Mouse (Mus musculus): Measurements from ENCODE around the gene Maats1. TPM values are rescaled to one million over a fixed set of nuclear protein-coding genes. Genes with fewer than 3 reads are reported as not detected.

Gene Maats1
- total RNA-seq, 1 experiment, result 1.8 TPM

DNA sequence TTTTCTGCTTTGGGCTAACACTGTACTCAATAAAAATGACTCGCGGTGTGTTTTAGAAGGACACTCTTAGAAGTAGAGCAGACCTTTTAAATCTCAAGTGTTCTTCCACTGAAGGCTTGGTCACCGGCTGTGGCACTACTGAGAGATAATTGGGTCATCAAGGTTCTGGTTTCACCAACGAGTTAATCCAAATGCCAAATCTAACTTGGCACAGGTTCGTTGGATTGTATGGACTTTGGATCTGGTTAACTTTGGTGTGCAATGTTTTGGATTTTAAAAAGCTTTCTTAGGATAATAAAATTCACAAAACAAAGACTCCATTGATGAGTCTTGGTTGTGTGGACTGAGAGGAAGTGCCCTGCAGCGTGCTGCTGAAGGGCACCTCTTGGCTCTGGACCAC is 43.5 kb downstream of the Maats1 start:
- in situ Hi-C loops (cut with MboI; ENCODE audit: low sequenced_read_pairs in 2 of 2, unreplicated experiment in 2 of 2), result no loop called here
- no peaks in the 10 kb centered on the region for H3K9me3 ChIP-seq (ENCODE audit: control insufficient read depth, insufficient read depth, low read depth, low read length)
- no peak overlapping the region for H3K9ac ChIP-seq (ENCODE audit: insufficient read depth, low read depth, low read length, poor library complexity, severe bottlenecking)
- no peak overlapping the region for H3K27ac ChIP-seq (ENCODE audit: insufficient read depth, low read depth, low read length, poor library complexity, severe bottlenecking)
- H3K36me3 ChIP-seq (ENCODE audit: control insufficient read depth, insufficient read depth, low read length, poor library complexity, severe bottlenecking), result no peaks in the 10 kb centered on the region
- TF ChIP-seq ZNF384 (IDR thresholded peaks at IDR 0.05; ENCODE audit: low read depth, low read length), result no peak
- no peak for TF ChIP-seq ZC3H11A (IDR thresholded peaks at IDR 0.05; ENCODE audit: borderline replicate concordance, low read depth, low read length)
- no peak for TF ChIP-seq CHD2 (IDR thresholded peaks at IDR 0.05; ENCODE audit: low read depth, low read length)
- TF ChIP-seq MAFK (IDR thresholded peaks at IDR 0.05; ENCODE audit: insufficient read depth, low read depth, low read length), result no peak
- TF ChIP-seq HCFC1 (IDR thresholded peaks at IDR 0.05; ENCODE audit: borderline replicate concordance, insufficient read depth, low read length), result no peak
- H3K4me1 ChIP-seq (ENCODE audit: control insufficient read depth in 2 of 2, insufficient read depth in 2 of 2, low read length in 2 of 2, poor library complexity in 1 of 2), result peaks cover 0 to 2% of the 10 kb centered on the region in 2 experiments; a peak in 1 of 4 replicates
- DNase-seq (ENCODE audit: low read depth, low spot score), result no peak
- H3K4me3 ChIP-seq (ENCODE audit: insufficient read depth in 1 of 2, low read depth in 1 of 2, low read length in 2 of 2, poor library complexity in 1 of 2, severe bottlenecking in 1 of 2), result no peak overlapping the region

DNA sequence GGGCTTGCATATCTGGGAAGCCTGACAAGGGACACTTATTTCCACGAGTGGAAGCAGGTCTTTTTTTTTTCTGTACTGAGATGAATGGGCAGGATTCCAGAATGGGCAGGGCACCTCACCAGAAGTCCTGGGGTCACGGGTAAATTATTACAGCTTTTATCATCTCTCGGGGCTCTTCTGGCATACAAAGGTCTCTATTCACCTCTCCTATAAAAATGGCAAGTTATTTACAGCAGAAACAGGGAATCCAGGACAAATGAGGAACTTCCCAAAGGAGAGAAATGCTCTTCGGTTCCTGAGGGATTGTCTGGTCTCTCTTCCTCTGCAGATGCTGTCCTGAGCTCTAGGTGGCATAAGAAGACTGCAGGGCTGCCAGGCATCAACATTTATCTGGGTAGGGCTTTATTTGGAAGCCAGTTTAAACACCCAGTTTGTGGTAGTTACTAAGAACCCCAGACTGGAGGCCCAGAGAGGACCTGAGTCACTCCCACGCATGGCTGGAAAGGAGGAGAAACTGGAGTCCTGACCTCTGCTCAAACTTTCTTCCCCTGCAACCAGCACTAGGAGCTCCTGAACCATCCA is 46.5 kb downstream of the Maats1 start:
- Histone ChIP-seq H3K9ac (ENCODE audit: insufficient read depth, low read depth, low read length, poor library complexity, severe bottlenecking) (no peak overlapping the region), H3K4me1 (ENCODE audit: control insufficient read depth in 2 of 2, insufficient read depth in 2 of 2, low read length in 2 of 2, poor library complexity in 1 of 2) (no peaks in the 10 kb centered on the region), H3K27ac (ENCODE audit: insufficient read depth, low read depth, low read length, poor library complexity, severe bottlenecking) (no peak overlapping the region), H3K9me3 (ENCODE audit: control insufficient read depth, insufficient read depth, low read depth, low read length) (no peaks in the 10 kb centered on the region), H3K4me3 (ENCODE audit: insufficient read depth in 1 of 2, low read depth in 1 of 2, low read length in 2 of 2, poor library complexity in 1 of 2, severe bottlenecking in 1 of 2) (no peak overlapping the region), H3K36me3 (ENCODE audit: control insufficient read depth, insufficient read depth, low read length, poor library complexity, severe bottlenecking) (no peaks in the 10 kb centered on the region)
- in situ Hi-C loops (cut with MboI; ENCODE audit: low sequenced_read_pairs in 2 of 2, unreplicated experiment in 2 of 2), result no loop called here
- TF ChIP-seq MAFK (IDR thresholded peaks at IDR 0.05; ENCODE audit: insufficient read depth, low read depth, low read length) (no peak), ZNF384 (IDR thresholded peaks at IDR 0.05; ENCODE audit: low read depth, low read length) (no peak), HCFC1 (IDR thresholded peaks at IDR 0.05; ENCODE audit: borderline replicate concordance, insufficient read depth, low read length) (no peak)
- DNase-seq (ENCODE audit: low read depth, low spot score), result no peak

DNA sequence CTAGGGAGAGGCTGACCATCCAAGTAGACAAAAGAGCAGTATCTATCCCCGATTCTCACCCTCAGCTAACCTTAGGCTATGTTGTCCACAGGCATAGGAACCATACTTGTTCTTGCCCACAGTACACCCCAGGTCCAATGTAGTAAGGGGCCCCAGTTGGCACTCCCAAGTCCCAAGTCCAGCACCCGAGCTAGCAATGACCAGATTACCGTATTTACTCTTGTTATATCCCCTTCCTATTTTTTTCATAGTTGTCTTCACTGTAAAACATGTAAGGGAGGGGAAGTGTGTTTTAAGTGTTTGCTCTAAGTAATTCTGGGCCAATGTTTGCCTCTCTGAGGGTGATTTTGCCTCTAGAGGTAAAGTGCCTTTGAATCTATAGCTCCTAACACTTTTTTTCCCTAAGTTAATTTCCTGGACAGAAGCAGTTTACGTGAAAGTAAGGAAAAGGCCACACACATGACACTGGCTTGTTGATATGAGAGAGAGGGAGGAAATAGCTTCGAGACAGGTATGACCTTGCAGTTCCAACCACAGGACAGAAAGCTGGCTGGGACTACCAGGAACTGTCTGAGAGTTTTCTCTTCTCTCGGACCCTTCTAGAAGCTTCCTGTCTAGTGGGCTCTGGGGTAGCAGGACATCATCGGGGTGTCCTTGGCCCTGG is 47.1 kb downstream of the Maats1 start, which contains the start of gene Nr1i2:
Gene Nr1i2 (minus strand): TSS at position 140 of the 664 bp plus-strand sequence.
- no peak within 1 kb of the TSS for H3K27ac ChIP-seq (ENCODE audit: insufficient read depth, low read depth, low read length, poor library complexity, severe bottlenecking)
- DNase-seq (ENCODE audit: low read depth, low spot score), result no peak
- in situ Hi-C loops (cut with MboI; ENCODE audit: low sequenced_read_pairs in 2 of 2, unreplicated experiment in 2 of 2), result no loop called here

DNA sequence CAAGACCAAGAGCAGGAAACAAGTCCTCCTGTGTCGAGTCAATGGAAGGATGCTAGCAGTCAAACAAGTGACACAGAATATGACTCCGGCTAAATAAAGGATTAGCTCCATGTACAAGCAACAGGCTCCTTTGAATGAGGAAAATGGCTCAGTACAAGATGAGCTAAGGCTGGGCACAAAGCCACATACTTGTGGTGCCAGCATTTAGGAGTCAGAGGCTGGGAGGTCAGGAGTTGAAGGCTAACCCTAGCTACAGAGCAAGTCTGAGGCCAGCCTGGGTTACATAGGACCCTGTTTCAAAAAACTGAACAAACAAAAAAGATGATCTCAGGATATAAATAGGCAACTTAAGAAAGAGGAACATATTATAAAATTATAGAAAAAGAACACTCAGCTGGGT is 51.8 kb downstream of the Maats1 start:
- no peak for DNase-seq (ENCODE audit: low read depth, low spot score)
- Histone ChIP-seq H3K36me3 (ENCODE audit: control insufficient read depth, insufficient read depth, low read length, poor library complexity, severe bottlenecking) (no peaks in the 10 kb centered on the region), H3K9me3 (ENCODE audit: control insufficient read depth, insufficient read depth, low read depth, low read length) (no peaks in the 10 kb centered on the region), H3K27ac (ENCODE audit: insufficient read depth, low read depth, low read length, poor library complexity, severe bottlenecking) (no peak overlapping the region), H3K9ac (ENCODE audit: insufficient read depth, low read depth, low read length, poor library complexity, severe bottlenecking) (no peak overlapping the region), H3K4me1 (ENCODE audit: control insufficient read depth in 2 of 2, insufficient read depth in 2 of 2, low read length in 2 of 2, poor library complexity in 1 of 2) (no peaks in the 10 kb centered on the region), H3K4me3 (ENCODE audit: insufficient read depth in 1 of 2, low read depth in 1 of 2, low read length in 2 of 2, poor library complexity in 1 of 2, severe bottlenecking in 1 of 2) (no peak overlapping the region)
- no peak for TF ChIP-seq MAFK (IDR thresholded peaks at IDR 0.05; ENCODE audit: insufficient read depth, low read depth, low read length)
- in situ Hi-C loops (cut with MboI; ENCODE audit: low sequenced_read_pairs in 2 of 2, unreplicated experiment in 2 of 2), result no loop called here

More for the DNA sequence above, 47.1 kb downstream of the Maats1 start, which contains the start of gene Nr1i2:
- H3K4me3 ChIP-seq (ENCODE audit: insufficient read depth in 1 of 2, low read depth in 1 of 2, low read length in 2 of 2, poor library complexity in 1 of 2, severe bottlenecking in 1 of 2), result no peak within 1 kb of the TSS
- H3K36me3 ChIP-seq (ENCODE audit: control insufficient read depth, insufficient read depth, low read length, poor library complexity, severe bottlenecking), result no peaks in the 10 kb centered on the region
- H3K9ac ChIP-seq (ENCODE audit: insufficient read depth, low read depth, low read length, poor library complexity, severe bottlenecking), result no peak within 1 kb of the TSS
- TF ChIP-seq CHD2 (IDR thresholded peaks at IDR 0.05; ENCODE audit: low read depth, low read length) (no peak), ZC3H11A (IDR thresholded peaks at IDR 0.05; ENCODE audit: borderline replicate concordance, low read depth, low read length) (no peak), HCFC1 (IDR thresholded peaks at IDR 0.05; ENCODE audit: borderline replicate concordance, insufficient read depth, low read length) (no peak), ZNF384 (IDR thresholded peaks at IDR 0.05; ENCODE audit: low read depth, low read length) (no peak), MAFK (IDR thresholded peaks at IDR 0.05; ENCODE audit: insufficient read depth, low read depth, low read length) (no peak)
- H3K4me1 ChIP-seq (ENCODE audit: control insufficient read depth in 2 of 2, insufficient read depth in 2 of 2, low read length in 2 of 2, poor library complexity in 1 of 2), result no peaks in the 10 kb centered on the region
- H3K9me3 ChIP-seq (ENCODE audit: control insufficient read depth, insufficient read depth, low read depth, low read length), result no peaks in the 10 kb centered on the region

DNA sequence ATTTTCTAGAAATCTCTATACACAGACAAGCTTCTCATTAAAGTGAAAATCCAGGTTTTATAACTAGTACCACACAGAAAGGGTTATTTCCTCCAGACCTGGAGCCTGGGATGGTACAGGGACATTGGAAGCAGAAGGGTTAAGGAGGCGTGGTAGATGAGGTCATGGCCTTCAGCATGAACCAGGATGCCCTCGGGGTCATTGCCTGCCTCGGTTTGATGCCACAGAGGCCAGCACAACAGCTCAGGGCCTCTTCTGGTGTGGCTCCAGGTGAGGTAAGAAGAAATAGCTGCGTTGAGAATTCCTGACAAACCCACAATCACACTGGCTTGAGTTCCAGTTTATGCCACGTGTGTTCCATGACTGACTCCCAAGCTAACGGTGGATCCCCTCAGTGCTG is 53.1 kb downstream of the Maats1 start:
- no peak overlapping the region for H3K9ac ChIP-seq (ENCODE audit: insufficient read depth, low read depth, low read length, poor library complexity, severe bottlenecking)
- no peaks in the 10 kb centered on the region for H3K36me3 ChIP-seq (ENCODE audit: control insufficient read depth, insufficient read depth, low read length, poor library complexity, severe bottlenecking)
- no peak overlapping the region for H3K4me3 ChIP-seq (ENCODE audit: insufficient read depth in 1 of 2, low read depth in 1 of 2, low read length in 2 of 2, poor library complexity in 1 of 2, severe bottlenecking in 1 of 2)
- no peak for DNase-seq (ENCODE audit: low read depth, low spot score)
- H3K9me3 ChIP-seq (ENCODE audit: control insufficient read depth, insufficient read depth, low read depth, low read length), result no peaks in the 10 kb centered on the region
- H3K4me1 ChIP-seq (ENCODE audit: control insufficient read depth in 2 of 2, insufficient read depth in 2 of 2, low read length in 2 of 2, poor library complexity in 1 of 2), result no peaks in the 10 kb centered on the region
- in situ Hi-C loops (cut with MboI; ENCODE audit: low sequenced_read_pairs in 2 of 2, unreplicated experiment in 2 of 2), result no loop called here
- no peak overlapping the region for H3K27ac ChIP-seq (ENCODE audit: insufficient read depth, low read depth, low read length, poor library complexity, severe bottlenecking)
- no peak for TF ChIP-seq CHD2 (IDR thresholded peaks at IDR 0.05; ENCODE audit: low read depth, low read length)
- TF ChIP-seq ZNF384 (IDR thresholded peaks at IDR 0.05; ENCODE audit: low read depth, low read length), result no peak
- TF ChIP-seq MAFK (IDR thresholded peaks at IDR 0.05; ENCODE audit: insufficient read depth, low read depth, low read length), result no peak
- no peak for TF ChIP-seq ZC3H11A (IDR thresholded peaks at IDR 0.05; ENCODE audit: borderline replicate concordance, low read depth, low read length)
- no peak for TF ChIP-seq HCFC1 (IDR thresholded peaks at IDR 0.05; ENCODE audit: borderline replicate concordance, insufficient read depth, low read length)

Measured in ES-E14 (cell line).